Mouse (Mus musculus): ENCODE data around the gene Cdpf1.

The Cdpf1 gene

GRCm38 (mm10) chr15:85811535-85812277 lies at the start of gene Cdpf1:
Gene Cdpf1 (minus strand): TSS chr15:85811697.
- peak; percentile 98 for DNase-seq

GRCm38 (mm10) chr15:85859490-85860031 lies 48.1 kb upstream of the Cdpf1 start, which contains the start of gene Gtse1:
Gene Gtse1 (plus strand): TSS chr15:85859745.
- peak; percentile 93 for DNase-seq

- DNase-seq: no peak
Observed at GRCm38 (mm10) chr15:85858980-85859489, 47.5 kb upstream of the Cdpf1 start.

- DNase-seq: peak; percentile 42
Observed at GRCm38 (mm10) chr15:85851656-85852392, 40.3 kb upstream of the Cdpf1 start.

GRCm38 (mm10) chr15:85845071-85845470 lies 33.6 kb upstream of the Cdpf1 start:
- DNase-seq: peak; percentile 59

- DNase-seq: no peak
Observed at GRCm38 (mm10) chr15:85841796-85842360, 30.4 kb upstream of the Cdpf1 start.

GRCm38 (mm10) chr15:85840983-85841382 lies 29.5 kb upstream of the Cdpf1 start:
- no peak for DNase-seq

GRCm38 (mm10) chr15:85836887-85837286 lies 25.4 kb upstream of the Cdpf1 start:
- no peak for DNase-seq

- no peak for DNase-seq
Observed at GRCm38 (mm10) chr15:85835335-85835734, 23.8 kb upstream of the Cdpf1 start.

- DNase-seq: no peak
Observed at GRCm38 (mm10) chr15:85832599-85832998, 21.1 kb upstream of the Cdpf1 start.

GRCm38 (mm10) chr15:85831954-85832590 lies 20.6 kb upstream of the Cdpf1 start, which contains the start of gene Ttc38:
Gene Ttc38 (plus strand): TSS chr15:85832306.
- DNase-seq: peak; percentile 89

- no peak for DNase-seq
Observed at GRCm38 (mm10) chr15:85829470-85829869, 18.0 kb upstream of the Cdpf1 start.

GRCm38 (mm10) chr15:85828071-85828470 lies 16.6 kb upstream of the Cdpf1 start:
- no peak for DNase-seq

GRCm38 (mm10) chr15:85826676-85827075 lies 15.2 kb upstream of the Cdpf1 start:
- no peak for DNase-seq

GRCm38 (mm10) chr15:85822011-85822359 lies 10.5 kb upstream of the Cdpf1 start:
- no peak for DNase-seq

GRCm38 (mm10) chr15:85821203-85822010 lies 9.9 kb upstream of the Cdpf1 start, which contains the start of gene Pkdrej:
Gene Pkdrej (minus strand): TSS chr15:85821734.
- peak; percentile 57 for DNase-seq

- no peak for DNase-seq
Observed at GRCm38 (mm10) chr15:85813428-85813827, 1.9 kb upstream of the Cdpf1 start.

GRCm38 (mm10) chr15:85810806-85811521 lies 533 bp downstream of the Cdpf1 start:
- peak; percentile 92 for DNase-seq

- DNase-seq: no peak
Observed at GRCm38 (mm10) chr15:85810462-85810805, 1.1 kb downstream of the Cdpf1 start.

GRCm38 (mm10) chr15:85809091-85809490 lies 2.4 kb downstream of the Cdpf1 start:
- peak; percentile 47 for DNase-seq

- DNase-seq: no peak
Observed at GRCm38 (mm10) chr15:85808434-85808833, 3.1 kb downstream of the Cdpf1 start.

Data from cerebellum, adult 11-12 months (tissue).